Mouse (Mus musculus): ENCODE results near the gene Serpinb6d. TPM values are rescaled to one million over a fixed set of nuclear protein-coding genes. Genes with fewer than 3 reads are reported as not detected.

Serpinb6d gene
- polyA plus RNA-seq (2014; fragmentation: Nextera tagmentation; extraction: Ambion mirVana) = not detected in 2 replicates

DNA sequence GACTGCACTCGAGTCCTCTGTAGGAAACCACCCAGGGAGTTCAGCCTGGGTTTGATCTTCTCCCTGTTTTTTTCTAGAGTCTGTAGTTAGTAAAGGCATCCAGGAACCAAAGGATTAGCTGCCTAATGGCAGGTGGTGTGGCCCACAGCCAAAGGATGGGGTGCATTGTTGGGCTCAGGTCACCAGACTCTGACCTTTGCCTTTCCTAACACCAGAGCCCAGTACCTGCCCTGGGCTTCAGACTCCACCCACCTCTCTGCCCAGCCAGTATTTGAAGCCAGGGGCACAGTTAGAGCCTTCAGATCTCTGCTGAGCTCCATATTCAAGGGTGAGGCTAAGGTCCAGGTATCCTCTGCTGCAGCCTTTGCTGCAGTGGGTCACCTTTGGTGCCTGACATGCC is at the start of gene Serpinb6d:
Serpinb6d (plus strand) TSS at position 301 of the 400 bp plus-strand sequence.
- WGBS = 67% methylated on average over 1 of the region's 1 CpGs
- H3K4me2 ChIP-seq (ENCODE audit: low read depth, low read length) = no peak within 1 kb of the TSS
- ATAC-seq (replicated peaks; ENCODE audit: insufficient number of reproducible peaks, low FRiP score, low TSS enrichment, low read depth) (no peak), DNase-seq (ENCODE audit: low spot score) (no peak)
- H3K9ac ChIP-seq (replicated peaks; ENCODE audit: low read length) = no peak within 1 kb of the TSS
- no peak within 1 kb of the TSS for H3K4me3 ChIP-seq (ENCODE audit: low read depth, low read length)
- no peak within 1 kb of the TSS for H3K27ac ChIP-seq (replicated peaks; ENCODE audit: low read depth, low read length)
- no peaks in the 10 kb centered on the region for H3K36me3 ChIP-seq (replicated peaks; ENCODE audit: control insufficient read depth, insufficient read depth, low read depth, low read length)
- no peaks in the 10 kb centered on the region for H3K4me1 ChIP-seq (ENCODE audit: control insufficient read depth, insufficient read depth, low read length)
- H3K9me3 ChIP-seq (replicated peaks; ENCODE audit: control insufficient read depth, low read length) = 0 out of 2 replicates have a peak, but pooled peaks cover 4% of the 10 kb centered on the region
- H3K27me3 ChIP-seq (ENCODE audit: control insufficient read depth, insufficient read depth, low read length) = no peaks in the 10 kb centered on the region

GRCm38 (mm10) chr13:33622921-33623320 is 38.3 kb upstream of the Serpinb6d start:
- DNase-seq (ENCODE audit: low spot score) = no peak
- ATAC-seq (replicated peaks; ENCODE audit: insufficient number of reproducible peaks, low FRiP score, low TSS enrichment, low read depth) = no peak
- no peak overlapping the region for H3K27ac ChIP-seq (replicated peaks; ENCODE audit: low read depth, low read length)
- H3K4me2 ChIP-seq (ENCODE audit: low read depth, low read length) = no peak overlapping the region
- H3K4me1 ChIP-seq (ENCODE audit: control insufficient read depth, insufficient read depth, low read length) = no peaks in the 10 kb centered on the region
- H3K9me3 ChIP-seq (replicated peaks; ENCODE audit: control insufficient read depth, low read length) = no peaks in the 10 kb centered on the region
- no peaks in the 10 kb centered on the region for H3K27me3 ChIP-seq (ENCODE audit: control insufficient read depth, insufficient read depth, low read length)
- no peaks in the 10 kb centered on the region for H3K36me3 ChIP-seq (replicated peaks; ENCODE audit: control insufficient read depth, insufficient read depth, low read depth, low read length)
- no peak overlapping the region for H3K9ac ChIP-seq (replicated peaks; ENCODE audit: low read length)
- H3K4me3 ChIP-seq (ENCODE audit: low read depth, low read length) = no peak overlapping the region
- 95% methylated on average over 2 of the region's 2 CpGs for WGBS

- H3K4me3 ChIP-seq (ENCODE audit: low read depth, low read length) = no peak overlapping the region
- H3K4me2 ChIP-seq (ENCODE audit: low read depth, low read length) = no peak overlapping the region
- WGBS = 76% methylated on average over 2 of the region's 2 CpGs
- no peaks in the 10 kb centered on the region for H3K36me3 ChIP-seq (replicated peaks; ENCODE audit: control insufficient read depth, insufficient read depth, low read depth, low read length)
- no peaks in the 10 kb centered on the region for H3K4me1 ChIP-seq (ENCODE audit: control insufficient read depth, insufficient read depth, low read length)
- no peak overlapping the region for H3K27ac ChIP-seq (replicated peaks; ENCODE audit: low read depth, low read length)
- H3K9me3 ChIP-seq (replicated peaks; ENCODE audit: control insufficient read depth, low read length) = no peaks in the 10 kb centered on the region
- no peaks in the 10 kb centered on the region for H3K27me3 ChIP-seq (ENCODE audit: control insufficient read depth, insufficient read depth, low read length)
- ATAC-seq (replicated peaks; ENCODE audit: insufficient number of reproducible peaks, low FRiP score, low TSS enrichment, low read depth) (no peak), DNase-seq (ENCODE audit: low spot score) (no peak)
- H3K9ac ChIP-seq (replicated peaks; ENCODE audit: low read length) = no peak overlapping the region
Measured at GRCm38 (mm10) chr13:33642540-33642939, 18.7 kb upstream of the Serpinb6d start.

- DNase-seq (ENCODE audit: low spot score) (no peak), ATAC-seq (replicated peaks; ENCODE audit: insufficient number of reproducible peaks, low FRiP score, low TSS enrichment, low read depth) (no peak)
- H3K4me1 ChIP-seq (ENCODE audit: control insufficient read depth, insufficient read depth, low read length) = no peaks in the 10 kb centered on the region
- H3K27ac ChIP-seq (replicated peaks; ENCODE audit: low read depth, low read length) = no peak overlapping the region
- no peak overlapping the region for H3K4me3 ChIP-seq (ENCODE audit: low read depth, low read length)
- no peak overlapping the region for H3K4me2 ChIP-seq (ENCODE audit: low read depth, low read length)
- H3K27me3 ChIP-seq (ENCODE audit: control insufficient read depth, insufficient read depth, low read length) = no peaks in the 10 kb centered on the region
- H3K36me3 ChIP-seq (replicated peaks; ENCODE audit: control insufficient read depth, insufficient read depth, low read depth, low read length) = no peaks in the 10 kb centered on the region
- no peak overlapping the region for H3K9ac ChIP-seq (replicated peaks; ENCODE audit: low read length)
- H3K9me3 ChIP-seq (replicated peaks; ENCODE audit: control insufficient read depth, low read length) = 0 out of 2 replicates have a peak, but pooled peaks cover 4% of the 10 kb centered on the region
Measured at GRCm38 (mm10) chr13:33662550-33662949, 1.3 kb downstream of the Serpinb6d start.

GRCm38 (mm10) chr13:33720296-33720695 is 59.1 kb downstream of the Serpinb6d start:
- 74% methylated on average over 2 of the region's 2 CpGs for WGBS
- Histone ChIP-seq H3K27ac (replicated peaks; ENCODE audit: low read depth, low read length) (no peak overlapping the region), H3K27me3 (ENCODE audit: control insufficient read depth, insufficient read depth, low read length) (no peaks in the 10 kb centered on the region), H3K4me1 (ENCODE audit: control insufficient read depth, insufficient read depth, low read length) (no peaks in the 10 kb centered on the region), H3K9ac (replicated peaks; ENCODE audit: low read length) (no peak overlapping the region), H3K36me3 (replicated peaks; ENCODE audit: control insufficient read depth, insufficient read depth, low read depth, low read length) (no peaks in the 10 kb centered on the region), H3K9me3 (replicated peaks; ENCODE audit: control insufficient read depth, low read length) (no peaks in the 10 kb centered on the region; the same call in 1 of the 2 replicates), H3K4me3 (ENCODE audit: low read depth, low read length) (no peak overlapping the region), H3K4me2 (ENCODE audit: low read depth, low read length) (no peak overlapping the region)
- DNase-seq (ENCODE audit: low spot score) (no peak), ATAC-seq (replicated peaks; ENCODE audit: insufficient number of reproducible peaks, low FRiP score, low TSS enrichment, low read depth) (no peak)

Other genes with a start within 250 kb of the Serpinb6d start
- not detected in 2 replicates for gene Serpinb9g, start 176.6 kb upstream of the Serpinb6d start, polyA plus RNA-seq (2014; fragmentation: Nextera tagmentation; extraction: Ambion mirVana)
- not detected in 2 replicates for gene Serpinb6e, start 182.0 kb downstream of the Serpinb6d start, polyA plus RNA-seq (2014; fragmentation: Nextera tagmentation; extraction: Ambion mirVana)
- 0.15 TPM in 1 of 2 replicates, not detected in the other for gene Serpinb6c, start 244.3 kb downstream of the Serpinb6d start, polyA plus RNA-seq (2014; fragmentation: Nextera tagmentation; extraction: Ambion mirVana)